Mouse (Mus musculus) G1E (cell line): Measurements from ENCODE around the gene Tfe3. TPM values are rescaled to one million over a fixed set of nuclear protein-coding genes. Genes with fewer than 3 reads are reported as not detected.
"Not testable (repeated sequence)": the region's sequence is repeated elsewhere in the genome, so short reads cannot be mapped to it uniquely, and the experiment has no call there.

Experiments
- ATAC-seq: 2 replicates; pipeline ENCODE4 v1.8.0; 2016; ENCODE audit warnings: mild to moderate bottlenecking; ENCODE audit not compliant: insufficient number of reproducible peaks, poor library complexity, low FRiP score, severe bottlenecking; ENCODE audit errors: extremely low read depth
- DNase-seq: peaks from one replicate; pipeline ENCODE4 v3.0.0; 2012; ENCODE audit warnings: low spot score
- H3K27me3 ChIP-seq: 2 replicates; pipeline ENCODE4 v1.6.1; 2012; ENCODE audit warnings: mild to moderate bottlenecking, low read length, inconsistent platforms; ENCODE audit not compliant: insufficient read depth
- H3K36me3 ChIP-seq: replicated peaks from 2 replicates; pipeline ENCODE3; 2012; ENCODE audit warnings: mild to moderate bottlenecking, inconsistent platforms
- H3K4me1 ChIP-seq: 2 replicates; pipeline ENCODE4 v1.6.1; 2012; ENCODE audit warnings: low read depth, low read length, inconsistent platforms, mixed read lengths; ENCODE audit not compliant: insufficient read depth
- H3K4me3 ChIP-seq: 2 replicates; pipeline ENCODE4 v1.5.1; 2012; ENCODE audit warnings: low read depth, mild to moderate bottlenecking, inconsistent platforms, low read length, moderate library complexity, mixed read lengths
- H3K9me3 ChIP-seq: replicated peaks from 2 replicates; pipeline ENCODE4 v1.6.1; 2012; ENCODE audit warnings: inconsistent platforms
- CTCF ChIP-seq: IDR thresholded peaks from 2 replicates; pipeline ENCODE4 v1.5.1; 2012; ENCODE audit warnings: low read depth, low read length, inconsistent platforms, mixed read lengths
- GATA1 ChIP-seq: IDR thresholded peaks from 2 replicates; pipeline ENCODE4 v1.6.1; 2012; ENCODE audit warnings: borderline replicate concordance, low read length, inconsistent platforms, mixed read lengths
- GATA2 ChIP-seq: IDR thresholded peaks from 2 replicates; pipeline ENCODE4 v1.6.1; 2012; ENCODE audit warnings: low read depth, low read length, inconsistent platforms, borderline replicate concordance
- POLR2AphosphoS5 ChIP-seq: IDR thresholded peaks from 2 replicates; pipeline ENCODE4 v1.6.1; 2012; ENCODE audit warnings: low read depth, low read length, inconsistent platforms; ENCODE audit not compliant: insufficient replicate concordance
- TAL1 ChIP-seq: conservative IDR thresholded peaks from 2 replicates; pipeline ENCODE4 v1.6.1; 2012; ENCODE audit warnings: low read depth, low read length, inconsistent platforms, mixed read lengths
- polyA plus RNA-seq: library from polyadenylated mRNA; stranded (reverse); fragments of >175 nt; gene quantifications from 2 replicates; pipeline ENCODE4 v1.2.3, GENCODE M21; 2012
- total RNA-seq, 2 experiments: library from RNA; stranded (forward) in 1 of 2; stranded (reverse) in 1 of 2; fragments of 200-1000 nt in 1 of 2; fragments of >200 nt in 1 of 2; fragmentation: Nextera tagmentation in 1 of 2; gene quantifications; 2 replicates each; pipeline ENCODE4 v1.2.3; 2014 to 2017

Tfe3 gene
- 78.7 and 81.0 TPM in 2 replicates for total RNA-seq (2014; fragmentation: Nextera tagmentation)
- total RNA-seq (2017): 14.1 and 17.0 TPM in 2 replicates
- 51.8 and 65.1 TPM in 2 replicates for polyA plus RNA-seq

DNA sequence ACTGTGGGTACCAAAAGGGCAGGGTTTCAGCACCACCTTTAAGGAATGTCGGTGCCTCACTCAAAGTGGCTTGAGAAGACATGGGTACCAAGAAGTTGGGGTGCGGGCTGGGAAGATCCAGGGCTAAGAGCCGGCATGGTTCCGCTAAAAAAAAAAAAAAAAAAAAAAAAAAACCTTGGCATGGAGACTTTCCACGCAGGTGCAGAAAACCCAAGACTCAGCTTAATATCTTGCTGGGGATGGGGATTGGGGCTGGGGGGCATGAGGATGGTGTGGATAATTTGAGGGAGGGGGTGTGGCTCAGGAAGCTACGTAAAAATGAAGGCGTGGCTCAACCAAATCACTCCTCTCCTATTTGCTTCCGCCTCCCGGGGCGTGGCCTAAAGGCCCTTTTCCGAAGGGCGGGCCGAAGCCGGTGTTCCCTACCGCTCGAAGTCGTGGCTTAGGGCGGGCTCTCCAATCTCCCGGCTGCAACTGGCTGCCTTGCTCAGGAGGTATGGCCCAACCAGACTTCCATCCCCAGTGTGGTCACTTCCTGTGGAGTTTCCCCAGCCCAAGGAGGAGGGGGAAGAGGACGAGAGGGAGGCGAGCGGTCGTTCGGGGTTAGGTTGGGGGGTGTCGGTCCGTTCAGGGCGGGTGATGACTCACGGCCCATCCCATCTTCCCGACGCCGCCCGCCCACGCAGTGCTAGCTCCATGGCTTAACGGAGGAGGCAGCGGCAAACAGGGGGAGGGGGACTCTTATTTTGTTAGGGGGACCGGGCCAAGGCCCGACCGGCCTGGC is at the start of gene Tfe3:
Tfe3 (plus strand) TSS at position 424 of the 784 bp plus-strand sequence.
- H3K27me3 ChIP-seq: no peaks in the 10 kb centered on the region
- peaks cover 20% of the 10 kb centered on the region for H3K36me3 ChIP-seq
- H3K9me3 ChIP-seq: no peaks in the 10 kb centered on the region
- no peak for TF ChIP-seq POLR2AphosphoS5
- DNase-seq: peak; percentile 84
- H3K4me3 ChIP-seq: peak within 1 kb of the TSS; percentile 79
- H3K4me1 ChIP-seq: peaks cover 42% of the 10 kb centered on the region
- ATAC-seq: peak; percentile 92

DNA sequence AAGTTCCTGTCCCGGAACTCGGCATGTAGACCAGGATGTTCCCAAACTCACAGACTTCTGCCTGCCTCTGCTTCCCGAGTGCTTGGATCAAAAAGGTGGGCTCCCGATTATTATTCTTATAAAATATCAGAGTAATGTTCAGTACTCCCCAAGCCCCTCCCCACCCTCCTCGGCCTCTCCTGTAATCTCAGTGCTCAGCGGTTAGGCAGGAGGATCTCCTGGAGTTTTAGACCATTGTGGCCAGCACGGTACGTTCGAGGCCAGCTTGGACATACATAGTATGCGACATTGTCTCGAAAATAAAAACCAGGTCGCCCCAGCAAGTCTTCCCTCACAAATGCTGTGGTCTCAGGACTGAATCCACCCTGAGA is 48.6 kb upstream of the Tfe3 start:
- not testable (repeated sequence) for H3K27me3 ChIP-seq, DNase-seq, H3K9me3 ChIP-seq, H3K4me1 ChIP-seq, ATAC-seq
- peaks cover 11% of the 10 kb centered on the region for H3K36me3 ChIP-seq
- peak overlapping the region; percentile 64 for H3K4me3 ChIP-seq

DNA sequence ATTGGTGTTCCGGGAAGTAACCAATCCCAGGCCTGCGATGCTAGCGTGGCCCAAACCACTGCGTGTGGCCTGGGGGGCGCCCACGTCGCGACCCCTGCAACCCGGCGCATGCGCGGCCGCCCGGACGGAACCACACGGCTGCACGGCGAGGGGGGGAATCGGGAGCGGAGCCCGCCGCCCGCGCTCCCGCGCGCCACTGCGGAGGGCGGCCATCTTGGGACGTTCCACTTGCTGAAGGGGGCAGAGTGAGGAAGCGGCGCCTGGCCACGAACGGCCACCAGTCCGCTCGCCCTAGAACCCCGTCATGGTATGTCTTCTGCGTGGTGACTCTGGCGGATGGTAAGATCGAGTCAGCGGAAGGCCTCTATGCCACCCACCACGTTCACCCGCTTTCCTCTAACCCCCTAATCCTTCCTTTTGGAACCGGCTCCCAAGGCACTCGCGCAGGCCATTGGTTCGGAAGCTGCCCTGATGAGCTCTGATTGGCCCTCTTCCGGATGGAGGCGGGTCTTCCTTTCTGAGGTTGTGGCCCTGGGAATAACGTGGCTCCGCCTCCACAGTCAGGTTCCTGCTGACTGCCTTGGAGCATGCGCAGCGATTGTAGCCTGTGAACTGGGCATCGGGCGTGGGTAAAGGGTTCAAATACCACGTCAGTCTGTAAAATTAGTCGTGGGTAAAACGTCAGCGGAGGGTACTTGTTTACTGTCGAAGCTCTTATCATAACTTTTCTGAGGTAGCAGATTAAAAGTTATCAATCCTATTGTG is 48.0 kb upstream of the Tfe3 start, which contains the start of gene Wdr45:
Wdr45 (plus strand) TSS at position 199 of the 765 bp plus-strand sequence.
- not testable (repeated sequence) for H3K9me3 ChIP-seq, H3K27me3 ChIP-seq, H3K4me1 ChIP-seq, H3K36me3 ChIP-seq
- ATAC-seq (peak; percentile 97), DNase-seq (peak; percentile 40)
- peak within 1 kb of the TSS; percentile 64 for H3K4me3 ChIP-seq

DNA sequence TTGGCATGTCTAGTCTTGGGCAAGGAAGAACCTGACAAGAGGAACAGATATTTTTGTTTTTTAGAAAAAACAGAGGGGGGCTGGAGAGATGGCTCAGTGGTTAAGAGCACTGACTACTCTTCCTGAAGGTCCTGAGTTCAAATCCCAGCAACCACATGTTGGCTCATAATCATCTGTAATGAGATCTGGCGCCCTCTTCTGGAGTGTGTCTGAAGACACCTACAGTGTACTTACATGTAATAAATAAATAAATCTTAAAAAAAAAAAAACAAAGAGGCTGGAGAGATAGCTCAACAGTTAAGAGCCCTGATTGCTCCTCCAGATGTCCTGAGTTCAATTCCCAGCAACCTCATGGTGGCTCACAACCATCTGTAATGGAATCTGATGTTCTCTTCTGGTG is 46.3 kb upstream of the Tfe3 start:
- not testable (repeated sequence) for DNase-seq, ATAC-seq

DNA sequence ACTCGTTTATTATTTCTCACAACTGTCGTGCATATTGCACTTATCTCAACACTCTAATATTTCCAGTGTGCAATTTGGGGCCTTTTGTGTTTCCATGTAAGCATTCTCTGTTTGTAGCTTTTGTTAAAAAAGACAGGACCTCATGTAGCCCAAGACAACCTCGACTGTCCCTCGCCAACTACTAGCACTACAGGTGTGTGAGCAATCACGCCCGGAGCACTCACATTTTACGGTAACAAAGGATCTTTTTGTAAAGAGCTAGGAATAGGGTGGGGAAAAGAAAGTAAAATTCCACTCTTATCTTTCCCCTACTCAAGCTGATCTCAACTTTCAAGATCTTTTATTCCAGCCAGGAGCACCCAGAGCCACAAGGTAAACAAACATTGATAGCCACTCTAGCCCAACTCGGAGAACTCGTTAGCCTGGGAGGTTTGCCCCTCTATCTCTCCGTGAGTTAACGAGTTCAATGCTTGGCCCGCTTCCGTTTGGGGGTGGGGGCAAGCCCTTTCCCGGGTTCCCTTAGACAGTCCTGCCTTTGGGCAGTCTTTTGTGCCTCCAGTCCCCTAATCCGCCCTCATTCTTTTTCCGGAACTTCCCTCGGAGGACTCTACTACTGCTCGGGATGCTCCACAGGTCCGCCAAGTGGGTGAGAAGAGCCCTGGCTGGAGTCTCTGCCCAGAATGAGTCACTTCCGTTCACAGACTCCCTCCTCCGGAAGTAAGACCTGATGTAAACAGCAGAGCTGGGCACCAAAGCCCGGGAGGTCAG is 40.7 kb upstream of the Tfe3 start, which contains the start of gene Gm45208:
Gm45208 (plus strand) TSS at position 732 of the 768 bp plus-strand sequence.
- ATAC-seq (peak; percentile 91), DNase-seq (peak; percentile 70)
- Histone ChIP-seq H3K9me3 (no peaks in the 10 kb centered on the region), H3K4me1 (peaks cover 12% of the 10 kb centered on the region), H3K36me3 (peaks cover 32% of the 10 kb centered on the region), H3K27me3 (no peaks in the 10 kb centered on the region), H3K4me3 (peak within 1 kb of the TSS; percentile 76)
- no peak for TF ChIP-seq TAL1
- TF ChIP-seq GATA2: no peak
- TF ChIP-seq GATA1: no peak
- TF ChIP-seq POLR2AphosphoS5: no peak
- no peak for TF ChIP-seq CTCF

More for the DNA sequence above, 46.3 kb upstream of the Tfe3 start:
- H3K9me3 ChIP-seq, H3K36me3 ChIP-seq, H3K4me1 ChIP-seq, H3K27me3 ChIP-seq, H3K4me3 ChIP-seq: not testable (repeated sequence)

DNA sequence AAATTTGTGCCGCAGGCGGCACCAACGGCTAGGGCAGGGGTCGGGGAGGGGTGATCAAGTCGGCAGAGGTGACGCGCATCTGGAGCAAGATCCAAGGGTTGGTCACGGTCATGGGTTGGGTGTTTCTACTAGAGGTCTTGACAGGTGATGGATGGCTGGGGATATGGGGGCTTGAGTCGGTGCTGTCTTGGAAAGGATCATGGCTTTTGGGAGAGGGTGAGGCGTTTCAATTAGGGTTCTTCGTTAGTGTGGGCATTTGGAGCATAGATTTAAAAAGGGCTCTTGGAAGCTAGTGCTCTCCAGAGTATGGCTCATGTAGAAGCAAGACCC is 40.1 kb upstream of the Tfe3 start:
- Histone ChIP-seq H3K9me3 (no peaks in the 10 kb centered on the region), H3K36me3 (peaks cover 37% of the 10 kb centered on the region), H3K4me1 (peaks cover 17% of the 10 kb centered on the region), H3K27me3 (no peaks in the 10 kb centered on the region), H3K4me3 (peak overlapping the region; percentile 76)
- ATAC-seq (no peak), DNase-seq (no peak)
- TF ChIP-seq TAL1 (no peak), POLR2AphosphoS5 (no peak), CTCF (no peak), GATA2 (no peak), GATA1 (no peak)

DNA sequence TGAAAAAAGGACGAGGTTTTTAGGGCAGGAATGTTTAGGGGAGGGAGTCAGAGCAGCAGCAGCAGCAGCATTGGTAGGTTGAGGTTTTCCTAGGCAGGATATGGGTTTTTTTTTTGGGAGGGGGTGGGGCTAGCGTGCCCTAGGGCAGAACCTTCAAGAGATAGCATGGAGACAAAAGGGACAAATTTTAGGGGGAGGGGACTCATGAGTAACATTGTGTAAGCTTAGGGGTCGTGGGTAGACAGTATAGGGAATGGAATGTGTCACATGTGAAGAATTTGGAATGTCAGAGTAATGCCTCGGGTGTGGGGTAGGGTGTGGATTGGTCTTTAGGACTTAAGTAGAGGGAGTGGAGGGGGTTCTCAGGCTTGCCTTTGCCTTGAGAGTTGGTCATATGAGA is 39.7 kb upstream of the Tfe3 start:
- Histone ChIP-seq H3K4me1 (peaks cover 21% of the 10 kb centered on the region), H3K9me3 (no peaks in the 10 kb centered on the region), H3K4me3 (peak overlapping the region; percentile 76), H3K36me3 (peaks cover 42% of the 10 kb centered on the region), H3K27me3 (no peaks in the 10 kb centered on the region)
- TF ChIP-seq GATA1 (no peak), GATA2 (no peak), POLR2AphosphoS5 (no peak), CTCF (no peak), TAL1 (no peak)
- ATAC-seq: no peak
- DNase-seq: no peak
